Mouse (Mus musculus): ENCODE data around the gene Xndc1. TPM values are rescaled to one million over a fixed set of nuclear protein-coding genes. Genes with fewer than 3 reads are reported as not detected.
"Not testable (repeated sequence)": the region's sequence is repeated elsewhere in the genome, so short reads cannot be mapped to it uniquely, and the experiment has no call there.

Gene Xndc1
- 29.6 and 29.8 TPM in 2 replicates for polyA plus RNA-seq (2015; fragmentation: Nextera tagmentation; extraction: Ambion mirVana)

GRCm38 (mm10) chr7:102065046-102065891 lies at the start of gene Xndc1, which contains the start of the genes Rnf121 and Xntrpc:
Xndc1 (plus strand) TSS chr7:102065511.
Rnf121 (minus strand) TSS chr7:102065469.
Xntrpc (plus strand) TSS chr7:102065713.
- Histone ChIP-seq H3K27ac (peak within 1 kb of the TSS; percentile 87), H3K9me3 (no peaks in the 10 kb centered on the region), H3K9ac (peak within 1 kb of the TSS; percentile 80), H3K4me2 (peak within 1 kb of the TSS; percentile 69), H3K4me3 (peak within 1 kb of the TSS; percentile 77), H3K4me1 (peaks cover 36% of the 10 kb centered on the region), H3K27me3 (replicated peaks) (no peaks in the 10 kb centered on the region), H3K36me3 (replicated peaks) (no peaks in the 10 kb centered on the region)
- ATAC-seq (replicated peaks), result peak; percentile 99
- WGBS, result under 1% methylated on average over 56 of the region's 56 CpGs

- Histone ChIP-seq H3K36me3 (replicated peaks) (peaks cover 48% of the 10 kb centered on the region), H3K4me3 (no peak overlapping the region), H3K4me2 (no peak overlapping the region), H3K9me3 (no peaks in the 10 kb centered on the region), H3K27ac (no peak overlapping the region), H3K4me1 (no peaks in the 10 kb centered on the region), H3K27me3 (replicated peaks) (no peaks in the 10 kb centered on the region), H3K9ac (no peak overlapping the region)
- WGBS, result 87% methylated on average over 4 of the region's 4 CpGs
- ATAC-seq (replicated peaks), result no peak
Measured at GRCm38 (mm10) chr7:102016936-102017335, 48.4 kb upstream of the Xndc1 start.

- no peaks in the 10 kb centered on the region for H3K9me3 ChIP-seq
- no peaks in the 10 kb centered on the region for H3K27me3 ChIP-seq (replicated peaks)
- no peak overlapping the region for H3K27ac ChIP-seq
- H3K36me3 ChIP-seq (replicated peaks), result peaks cover 47% of the 10 kb centered on the region
- no peak overlapping the region for H3K9ac ChIP-seq
- WGBS, result 85% methylated on average over 5 of the region's 5 CpGs
- H3K4me2 ChIP-seq, result no peak overlapping the region
- ATAC-seq (replicated peaks), result no peak
- no peak overlapping the region for H3K4me3 ChIP-seq
- no peaks in the 10 kb centered on the region for H3K4me1 ChIP-seq
Measured at GRCm38 (mm10) chr7:102017452-102017851, 47.9 kb upstream of the Xndc1 start.

- WGBS, result 86% methylated on average over 7 of the region's 7 CpGs
- Histone ChIP-seq H3K4me3 (no peak overlapping the region), H3K4me1 (no peaks in the 10 kb centered on the region), H3K36me3 (replicated peaks) (peaks cover 47% of the 10 kb centered on the region), H3K4me2 (no peak overlapping the region), H3K9ac (no peak overlapping the region), H3K27ac (no peak overlapping the region), H3K27me3 (replicated peaks) (no peaks in the 10 kb centered on the region), H3K9me3 (no peaks in the 10 kb centered on the region)
- no peak for ATAC-seq (replicated peaks)
Measured at GRCm38 (mm10) chr7:102018034-102018433, 47.3 kb upstream of the Xndc1 start.

GRCm38 (mm10) chr7:102018590-102018989 lies 46.7 kb upstream of the Xndc1 start, which contains the start of gene Il18bp:
Il18bp (minus strand) TSS chr7:102018690.
- Histone ChIP-seq H3K9me3 (no peaks in the 10 kb centered on the region), H3K36me3 (replicated peaks) (peaks cover 42% of the 10 kb centered on the region), H3K9ac (no peak within 1 kb of the TSS), H3K4me1 (no peaks in the 10 kb centered on the region), H3K4me3 (no peak within 1 kb of the TSS), H3K27me3 (replicated peaks) (no peaks in the 10 kb centered on the region), H3K27ac (no peak within 1 kb of the TSS), H3K4me2 (no peak within 1 kb of the TSS)
- ATAC-seq (replicated peaks), result no peak
- 91% methylated on average over 3 of the region's 3 CpGs for WGBS

GRCm38 (mm10) chr7:102019362-102019761 lies 45.9 kb upstream of the Xndc1 start:
- Histone ChIP-seq H3K27ac (no peak overlapping the region), H3K9me3 (no peaks in the 10 kb centered on the region), H3K4me3 (no peak overlapping the region), H3K36me3 (replicated peaks) (peaks cover 35% of the 10 kb centered on the region), H3K27me3 (replicated peaks) (no peaks in the 10 kb centered on the region), H3K9ac (no peak overlapping the region), H3K4me2 (no peak overlapping the region), H3K4me1 (no peaks in the 10 kb centered on the region)
- WGBS, result 69% methylated on average over 3 of the region's 3 CpGs
- no peak for ATAC-seq (replicated peaks)

- not testable (repeated sequence) for H3K9ac ChIP-seq; H3K4me1 ChIP-seq; H3K9me3 ChIP-seq; H3K27ac ChIP-seq; H3K27me3 ChIP-seq (replicated peaks); H3K4me3 ChIP-seq; H3K4me2 ChIP-seq; ATAC-seq (replicated peaks)
- 87% methylated on average over 2 of the region's 2 CpGs for WGBS
- H3K36me3 ChIP-seq (replicated peaks), result peaks cover 36% of the 10 kb centered on the region
Measured at GRCm38 (mm10) chr7:102020934-102021333, 44.4 kb upstream of the Xndc1 start.

GRCm38 (mm10) chr7:102023821-102024220 lies 41.5 kb upstream of the Xndc1 start:
- WGBS, result 97% methylated on average over 9 of the region's 9 CpGs
- H3K9ac ChIP-seq, result no peak overlapping the region
- H3K27ac ChIP-seq, result no peak overlapping the region
- no peaks in the 10 kb centered on the region for H3K27me3 ChIP-seq (replicated peaks)
- peaks cover 34% of the 10 kb centered on the region for H3K36me3 ChIP-seq (replicated peaks)
- no peak for ATAC-seq (replicated peaks)
- no peak overlapping the region for H3K4me3 ChIP-seq
- no peaks in the 10 kb centered on the region for H3K9me3 ChIP-seq
- no peak overlapping the region for H3K4me2 ChIP-seq
- no peaks in the 10 kb centered on the region for H3K4me1 ChIP-seq

- WGBS, result 78% methylated on average over 2 of the region's 2 CpGs
- Histone ChIP-seq H3K9ac (no peak overlapping the region), H3K36me3 (replicated peaks) (peaks cover 38% of the 10 kb centered on the region), H3K4me1 (no peaks in the 10 kb centered on the region), H3K9me3 (no peaks in the 10 kb centered on the region), H3K4me2 (no peak overlapping the region), H3K4me3 (no peak overlapping the region), H3K27me3 (replicated peaks) (no peaks in the 10 kb centered on the region), H3K27ac (no peak overlapping the region)
- no peak for ATAC-seq (replicated peaks)
Measured at GRCm38 (mm10) chr7:102025187-102026119, 39.9 kb upstream of the Xndc1 start.

GRCm38 (mm10) chr7:102034904-102035303 lies 30.4 kb upstream of the Xndc1 start:
- Histone ChIP-seq H3K4me2 (no peak overlapping the region), H3K9ac (no peak overlapping the region), H3K4me3 (no peak overlapping the region), H3K4me1 (no peaks in the 10 kb centered on the region), H3K36me3 (replicated peaks) (peaks cover 44% of the 10 kb centered on the region), H3K27me3 (replicated peaks) (no peaks in the 10 kb centered on the region), H3K27ac (no peak overlapping the region), H3K9me3 (no peaks in the 10 kb centered on the region)
- 95% methylated on average over 1 of the region's 1 CpGs for WGBS
- ATAC-seq (replicated peaks), result no peak

GRCm38 (mm10) chr7:102035534-102035933 lies 29.8 kb upstream of the Xndc1 start:
- peaks cover 44% of the 10 kb centered on the region for H3K36me3 ChIP-seq (replicated peaks)
- no peak overlapping the region for H3K9ac ChIP-seq
- 91% methylated on average over 2 of the region's 2 CpGs for WGBS

GRCm38 (mm10) chr7:102037318-102037717 lies 28.0 kb upstream of the Xndc1 start:
- no peak overlapping the region for H3K4me2 ChIP-seq
- 93% methylated on average over 3 of the region's 3 CpGs for WGBS
- no peaks in the 10 kb centered on the region for H3K4me1 ChIP-seq
- no peak for ATAC-seq (replicated peaks)
- no peaks in the 10 kb centered on the region for H3K27me3 ChIP-seq (replicated peaks)
- H3K9me3 ChIP-seq, result no peaks in the 10 kb centered on the region
- no peak overlapping the region for H3K4me3 ChIP-seq
- peaks cover 38% of the 10 kb centered on the region for H3K36me3 ChIP-seq (replicated peaks)
- no peak overlapping the region for H3K9ac ChIP-seq
- no peak overlapping the region for H3K27ac ChIP-seq

More at GRCm38 (mm10) chr7:102035534-102035933, 29.8 kb upstream of the Xndc1 start:
- H3K27ac ChIP-seq, result no peak overlapping the region
- H3K4me3 ChIP-seq, result no peak overlapping the region
- no peaks in the 10 kb centered on the region for H3K4me1 ChIP-seq
- H3K9me3 ChIP-seq, result no peaks in the 10 kb centered on the region
- no peak for ATAC-seq (replicated peaks)
- H3K4me2 ChIP-seq, result no peak overlapping the region
- H3K27me3 ChIP-seq (replicated peaks), result no peaks in the 10 kb centered on the region

Measured in midbrain, embryonic 15.5 days (tissue).